In genomic region chr6:84736942-84737341, GRCm38 (mm10) we compare ENCODE assay signal across 8 mouse cellular contexts.
DNase-seq lines count a peak whose midpoint lies in the region; ATAC-seq and TF ChIP-seq lines count a peak whose summit lies in the region.

No protein-coding gene starts in this region.

- peak; percentile 29 for DNase-seq in heart, adult 8-10 months (ENCODE audit: low spot score)
- DNase-seq in heart, embryonic 10.5 days (ENCODE audit: low spot score): no peak
- DNase-seq in adrenal gland, postnatal 25 days: peak; percentile 53
- DNase-seq in frontal cortex, postnatal 25 days (ENCODE audit: low spot score in 2 of 2): peak; percentile 12 to 15
- peak; percentile 29 for DNase-seq in layer of hippocampus, adult 9-11 months
- DNase-seq in ovary, postnatal 14 days (ENCODE audit: low spot score): peak; percentile 18

- no peaks in the 10 kb centered on the region for H3K27me3 ChIP-seq in heart, embryonic 10.5 days (ENCODE audit: insufficient read depth, poor library complexity, severe bottlenecking)
- no peaks in the 10 kb centered on the region for H3K27me3 ChIP-seq in E14TG2a.4 (ENCODE audit: insufficient read depth, low read length)

- no peaks in the 10 kb centered on the region for H3K9me3 ChIP-seq in heart, embryonic 10.5 days
- no peaks in the 10 kb centered on the region for H3K9me3 ChIP-seq in E14TG2a.4 (ENCODE audit: low read length)

- no peak overlapping the region for H3K4me3 ChIP-seq in heart, embryonic 10.5 days
- H3K4me3 ChIP-seq in E14TG2a.4 (replicated peaks; ENCODE audit: low read length): no peak overlapping the region

- 53% methylated on average over 3 of the region's 3 CpGs for WGBS in heart, embryonic 10.5 days

- no peak overlapping the region for H3K27ac ChIP-seq in heart, embryonic 10.5 days

- no peaks in the 10 kb centered on the region for H3K36me3 ChIP-seq in heart, embryonic 10.5 days
- no peaks in the 10 kb centered on the region for H3K36me3 ChIP-seq in E14TG2a.4 (ENCODE audit: insufficient read depth, low read length)

- no peak for ATAC-seq in monocyte, adult 5-6 weeks (replicated peaks; ENCODE audit: insufficient number of reproducible peaks, low FRiP score, low TSS enrichment, poor library complexity, severe bottlenecking)

- peak; percentile 70 for TF ChIP-seq CTCF in E14TG2a.4 (conservative IDR thresholded peaks at IDR 0.05; ENCODE audit: low read length)

- no peaks in the 10 kb centered on the region for H3K4me1 ChIP-seq in heart, embryonic 10.5 days
- no peaks in the 10 kb centered on the region for H3K4me1 ChIP-seq in E14TG2a.4 (replicated peaks; ENCODE audit: low read depth, low read length)
